Mouse (Mus musculus) hindlimb bud, embryonic 11.5 days (tissue): Measurements from ENCODE around the gene C87499.

Source experiments
- DNase-seq: peaks from one replicate; pipeline ENCODE4 v3.0.0-alpha.2; 2012; ENCODE audit warnings: low read depth, low spot score; ENCODE audit errors: extremely low spot score

C87499 gene

GRCm38 (mm10) chr4:88634311-88634710, at the start of gene C87499:
Gene C87499 (minus strand): TSS chr4:88634411.
- no peak for DNase-seq

- DNase-seq: no peak
These were observed 49.6 kb upstream of the C87499 start, which contains the start of gene Ifna2 for GRCm38 (mm10) chr4:88683812-88684211. Gene Ifna2 (minus strand): TSS chr4:88683912.

GRCm38 (mm10) chr4:88681353-88681752, 47.1 kb upstream of the C87499 start:
- no peak for DNase-seq

GRCm38 (mm10) chr4:88680362-88680761, 46.2 kb upstream of the C87499 start:
- no peak for DNase-seq

- no peak for DNase-seq
These were observed 42.6 kb upstream of the C87499 start, which contains the start of gene Ifna16 for GRCm38 (mm10) chr4:88676824-88677223. Gene Ifna16 (minus strand): TSS chr4:88676924.

GRCm38 (mm10) chr4:88655461-88655860, 21.2 kb upstream of the C87499 start:
- DNase-seq: no peak

- no peak for DNase-seq
These were observed 19.4 kb upstream of the C87499 start for GRCm38 (mm10) chr4:88653644-88654043.

GRCm38 (mm10) chr4:88644359-88644758, 10.1 kb upstream of the C87499 start, which contains the start of gene Ifna13:
Gene Ifna13 (minus strand): TSS chr4:88644459.
- no peak for DNase-seq

GRCm38 (mm10) chr4:88642526-88642925, 8.3 kb upstream of the C87499 start:
- no peak for DNase-seq

- DNase-seq: peak; percentile 100
These were observed 7.0 kb upstream of the C87499 start for GRCm38 (mm10) chr4:88641077-88641831.

- no peak for DNase-seq
These were observed 6.5 kb upstream of the C87499 start for GRCm38 (mm10) chr4:88640704-88641076.

GRCm38 (mm10) chr4:88603276-88603675, 30.9 kb downstream of the C87499 start, which contains the start of gene Ifna12:
Gene Ifna12 (minus strand): TSS chr4:88603376.
- DNase-seq: no peak

- DNase-seq: no peak
These were observed 41.9 kb downstream of the C87499 start, which contains the start of gene Ifna9 for GRCm38 (mm10) chr4:88592285-88592684. Gene Ifna9 (minus strand): TSS chr4:88592385.
